Mouse (Mus musculus): ENCODE results near the gene Mpo.

Mpo gene

GRCm38 (mm10) chr11:87758161-87758911 is 35.0 kb upstream of the Mpo start:
- no peak for DNase-seq (ENCODE audit: low read depth, low spot score)

- DNase-seq (ENCODE audit: low read depth, low spot score) = no peak
Measured at GRCm38 (mm10) chr11:87758957-87759608, 34.3 kb upstream of the Mpo start.

GRCm38 (mm10) chr11:87759609-87760005 is 33.8 kb upstream of the Mpo start:
- DNase-seq (ENCODE audit: low read depth, low spot score) = no peak

GRCm38 (mm10) chr11:87760301-87761081 is 32.9 kb upstream of the Mpo start, which contains the start of gene Tspoap1:
Tspoap1 (plus strand) TSS chr11:87760541.
- no peak for DNase-seq (ENCODE audit: low read depth, low spot score)

GRCm38 (mm10) chr11:87761181-87761721 is 32.1 kb upstream of the Mpo start:
- no peak for DNase-seq (ENCODE audit: low read depth, low spot score)

GRCm38 (mm10) chr11:87761806-87762701 is 31.3 kb upstream of the Mpo start:
- DNase-seq (ENCODE audit: low read depth, low spot score) = no peak

- DNase-seq (ENCODE audit: low read depth, low spot score) = no peak
Measured at GRCm38 (mm10) chr11:87762702-87763385, 30.5 kb upstream of the Mpo start.

GRCm38 (mm10) chr11:87763511-87763987 is 29.8 kb upstream of the Mpo start:
- peak; percentile 90 for DNase-seq (ENCODE audit: low read depth, low spot score)

GRCm38 (mm10) chr11:87763988-87764876 is 29.1 kb upstream of the Mpo start:
- DNase-seq (ENCODE audit: low read depth, low spot score) = no peak

- DNase-seq (ENCODE audit: low read depth, low spot score) = no peak
Measured at GRCm38 (mm10) chr11:87768745-87769144, 24.6 kb upstream of the Mpo start.

GRCm38 (mm10) chr11:87770989-87771388 is 22.4 kb upstream of the Mpo start:
- DNase-seq (ENCODE audit: low read depth, low spot score) = no peak

GRCm38 (mm10) chr11:87772354-87772753 is 21.0 kb upstream of the Mpo start:
- no peak for DNase-seq (ENCODE audit: low read depth, low spot score)

GRCm38 (mm10) chr11:87778100-87778765 is 15.1 kb upstream of the Mpo start:
- peak; percentile 86 for DNase-seq (ENCODE audit: low read depth, low spot score)

GRCm38 (mm10) chr11:87778915-87779314 is 14.5 kb upstream of the Mpo start:
- DNase-seq (ENCODE audit: low read depth, low spot score) = no peak

- DNase-seq (ENCODE audit: low read depth, low spot score) = no peak
Measured at GRCm38 (mm10) chr11:87779392-87779791, 14.0 kb upstream of the Mpo start.

- DNase-seq (ENCODE audit: low read depth, low spot score) = no peak
Measured at GRCm38 (mm10) chr11:87780130-87780529, 13.3 kb upstream of the Mpo start.

- no peak for DNase-seq (ENCODE audit: low read depth, low spot score)
Measured at GRCm38 (mm10) chr11:87790088-87790487, 3.3 kb upstream of the Mpo start.

- DNase-seq (ENCODE audit: low read depth, low spot score) = no peak
Measured at GRCm38 (mm10) chr11:87801711-87802275, 8.4 kb downstream of the Mpo start.
